Mouse (Mus musculus) heart, embryonic 16.5 days (tissue): Measurements from ENCODE around the gene Rbpj. TPM values are rescaled to one million over a fixed set of nuclear protein-coding genes. Genes with fewer than 3 reads are reported as not detected.

Source experiments
- ATAC-seq: fragments of 200-750 bp; cut with Nextera tagmentation; replicated peaks from 2 replicates; pipeline ENCODE4 v1.8.0; 2017; ENCODE audit warnings: moderate number of reproducible peaks; ENCODE audit not compliant: insufficient read depth, low FRiP score; ENCODE audit errors: extremely low read depth
- H3K27ac ChIP-seq: fragments of 300-500 bp; sonication (generic); 2 replicates; pipeline ENCODE4 v1.5.1; 2014; ENCODE audit warnings: mild to moderate bottlenecking, low read length, control low read depth, moderate library complexity
- H3K27me3 ChIP-seq: fragments of 300-500 bp; sonication (generic); 2 replicates; pipeline ENCODE4 v1.6.1; 2014; ENCODE audit warnings: low read length, mixed read lengths; ENCODE audit not compliant: control insufficient read depth, insufficient read depth
- H3K36me3 ChIP-seq: fragments of 300-500 bp; sonication (generic); 2 replicates; pipeline ENCODE4 v1.6.1; 2014; ENCODE audit not compliant: control insufficient read depth, insufficient read depth
- H3K4me1 ChIP-seq: fragments of 300-500 bp; sonication (generic); 2 replicates; pipeline ENCODE4 v1.6.1; 2014; ENCODE audit warnings: low read length, mixed read lengths; ENCODE audit not compliant: control insufficient read depth, insufficient read depth
- H3K4me2 ChIP-seq: fragments of 300-500 bp; sonication (generic); 2 replicates; pipeline ENCODE4 v1.6.1; 2014; ENCODE audit warnings: low read depth, mild to moderate bottlenecking, control low read depth, low read length
- H3K4me3 ChIP-seq: fragments of 300-500 bp; sonication (generic); 2 replicates; pipeline ENCODE4 v1.5.1; 2014; ENCODE audit warnings: mild to moderate bottlenecking, control low read depth, low read length
- H3K9ac ChIP-seq: fragments of 300-500 bp; sonication (generic); 2 replicates; pipeline ENCODE4 v1.6.1; 2014; ENCODE audit warnings: low read length, control low read depth
- H3K9me3 ChIP-seq: fragments of 300-500 bp; sonication (generic); replicated peaks from 2 replicates; pipeline ENCODE4 v1.6.1; 2016; ENCODE audit warnings: low read length; ENCODE audit not compliant: control insufficient read depth
- WGBS: fragments of 180-500 bp; shearing (Covaris S2); extraction: QIAGEN DNeasy Blood & Tissue Kit; methylation state at CpG from one replicate; pipeline ENCODE4 v1.1.7; 2014; 5-methylcytosine and 5-hydroxymethylcytosine counted together
- polyA plus RNA-seq: library from polyadenylated mRNA; unstranded; fragments of >200 nt; fragmentation: Nextera tagmentation; extraction: Ambion mirVana; gene quantifications from 2 replicates; pipeline ENCODE4 v1.2.1, GENCODE M21; 2015

The Rbpj gene
- polyA plus RNA-seq, 1 experiment from 2014 or later, result 20.3 TPM

DNA sequence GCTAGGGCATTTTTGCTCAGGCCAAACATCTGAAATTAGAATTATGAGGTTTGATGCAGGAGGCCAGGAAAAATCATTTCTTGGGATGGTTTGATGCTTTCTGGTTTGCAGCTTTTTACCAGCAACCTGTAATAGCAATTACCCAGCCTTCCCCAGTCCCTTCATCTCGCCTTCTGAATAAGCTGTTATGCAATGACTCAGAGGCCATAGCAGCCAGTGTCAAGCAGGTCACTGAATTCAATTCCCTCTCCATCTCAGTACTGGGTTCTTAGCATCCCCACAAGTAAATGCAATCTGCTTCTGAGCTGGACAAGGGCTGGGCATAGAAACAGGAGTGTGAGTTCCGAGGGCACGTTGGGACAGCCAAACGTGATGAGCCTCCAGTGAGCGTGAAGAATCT is 13.9 kb downstream of the Rbpj start:
- Histone ChIP-seq H3K27me3 (no peaks in the 10 kb centered on the region), H3K27ac (no peak overlapping the region), H3K9ac (no peak overlapping the region), H3K36me3 (no peaks in the 10 kb centered on the region), H3K9me3 (no peaks in the 10 kb centered on the region), H3K4me3 (no peak overlapping the region), H3K4me1 (no peaks in the 10 kb centered on the region), H3K4me2 (no peak overlapping the region)
- no peak for ATAC-seq
- 77% methylated on average over 5 of the region's 5 CpGs for WGBS

DNA sequence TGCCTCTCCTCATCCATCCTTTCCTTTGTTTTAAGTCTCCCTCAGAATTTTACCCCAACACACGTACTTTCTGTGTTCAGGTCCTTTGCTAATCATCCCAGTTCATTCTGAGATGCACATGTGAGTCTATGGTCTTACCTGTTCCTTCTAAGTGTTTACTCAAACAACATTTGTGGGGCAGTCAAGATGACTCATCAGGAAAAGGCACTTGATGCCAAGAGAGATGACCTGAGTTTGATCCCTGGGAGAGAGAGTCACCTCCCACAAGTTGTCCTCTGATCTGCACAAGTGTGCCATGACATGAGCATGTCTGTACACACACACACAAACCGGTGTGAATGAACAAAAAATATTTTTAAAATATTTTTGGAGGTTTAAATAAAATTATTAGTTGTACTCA is 15.1 kb downstream of the Rbpj start:
- Histone ChIP-seq H3K9ac (no peak overlapping the region), H3K27me3 (no peaks in the 10 kb centered on the region), H3K36me3 (no peaks in the 10 kb centered on the region), H3K4me1 (no peaks in the 10 kb centered on the region), H3K9me3 (no peaks in the 10 kb centered on the region), H3K4me3 (no peak overlapping the region), H3K27ac (no peak overlapping the region), H3K4me2 (no peak overlapping the region)
- 79% methylated on average over 2 of the region's 2 CpGs for WGBS
- ATAC-seq, result no peak

DNA sequence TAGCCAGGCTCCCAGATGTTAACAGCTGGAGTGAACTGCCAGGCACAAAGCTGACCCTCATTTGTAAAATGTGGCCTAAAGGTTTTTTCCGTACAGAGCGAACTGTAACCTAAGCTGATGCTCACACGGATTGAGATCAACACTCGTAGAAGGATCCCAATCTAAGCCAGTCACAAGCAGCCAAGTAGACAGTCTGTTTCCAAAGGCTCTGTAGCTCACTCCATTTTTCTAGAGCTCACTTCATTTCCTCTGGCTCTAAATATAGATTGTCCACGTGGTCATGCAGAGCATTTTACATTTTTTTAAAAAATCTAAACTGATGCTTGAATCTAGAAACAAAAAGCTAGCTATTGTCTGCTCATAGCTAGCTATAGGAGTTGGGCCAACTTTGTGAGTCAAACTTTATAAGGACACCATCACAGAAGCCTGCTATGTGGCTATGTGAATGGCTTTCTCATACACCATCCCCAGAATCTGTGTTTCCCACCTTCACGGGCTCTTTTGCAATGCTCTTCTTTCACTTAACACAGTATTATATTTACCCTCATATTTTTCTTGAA is 19.2 kb downstream of the Rbpj start:
- Histone ChIP-seq H3K9me3 (no peaks in the 10 kb centered on the region), H3K27ac (no peak overlapping the region)
- ATAC-seq, result no peak

GRCm38 (mm10) chr5:53485934-53486475 is 20.1 kb downstream of the Rbpj start:
- Histone ChIP-seq H3K9ac (no peak overlapping the region), H3K4me3 (no peak overlapping the region), H3K27me3 (peaks cover 3% of the 10 kb centered on the region; the same call in 1 of the 2 replicates), H3K4me1 (no peaks in the 10 kb centered on the region; the same call in 1 of the 2 replicates), H3K9me3 (no peaks in the 10 kb centered on the region), H3K4me2 (no peak overlapping the region), H3K36me3 (no peaks in the 10 kb centered on the region), H3K27ac (no peak overlapping the region)
- whole genome bisulfite sequencing, result 70% methylated on average over 9 of the region's 9 CpGs
- ATAC-seq, result no peak

More for the DNA sequence above, 19.2 kb downstream of the Rbpj start:
- Histone ChIP-seq H3K4me3 (no peak overlapping the region), H3K9ac (no peak overlapping the region), H3K4me2 (no peak overlapping the region), H3K4me1 (no peaks in the 10 kb centered on the region), H3K27me3 (peaks cover 3% of the 10 kb centered on the region; the same call in 1 of the 2 replicates), H3K36me3 (no peaks in the 10 kb centered on the region)
- 70% methylated on average over 6 of the region's 6 CpGs for WGBS

- no peaks in the 10 kb centered on the region for H3K9me3 ChIP-seq
- H3K27ac ChIP-seq, result no peak overlapping the region
- peaks cover 3% of the 10 kb centered on the region; the same call in 1 of the 2 replicates for H3K27me3 ChIP-seq
- 43% methylated on average over 11 of the region's 11 CpGs for WGBS
- H3K4me3 ChIP-seq, result no peak overlapping the region
- no peaks in the 10 kb centered on the region for H3K36me3 ChIP-seq
- no peak for ATAC-seq
- no peaks in the 10 kb centered on the region; the same call in 1 of the 2 replicates for H3K4me1 ChIP-seq
- no peak overlapping the region for H3K4me2 ChIP-seq
- no peak overlapping the region for H3K9ac ChIP-seq
Measured at GRCm38 (mm10) chr5:53486966-53487592, 21.1 kb downstream of the Rbpj start.

GRCm38 (mm10) chr5:53490697-53491099 is 24.7 kb downstream of the Rbpj start:
- WGBS, result 40% methylated on average over 5 of the region's 5 CpGs
- 0 out of 2 replicates have a peak, but pooled peaks have one; percentile 28 for ATAC-seq
- Histone ChIP-seq H3K4me2 (no peak overlapping the region), H3K9ac (no peak overlapping the region), H3K9me3 (no peaks in the 10 kb centered on the region), H3K27ac (no peak overlapping the region), H3K36me3 (no peaks in the 10 kb centered on the region), H3K27me3 (peaks cover 3% of the 10 kb centered on the region; the same call in 1 of the 2 replicates), H3K4me3 (no peak overlapping the region), H3K4me1 (no peaks in the 10 kb centered on the region; the same call in 1 of the 2 replicates)

- H3K36me3 ChIP-seq, result no peaks in the 10 kb centered on the region
- no peak overlapping the region for H3K4me2 ChIP-seq
- no peak for ATAC-seq
- WGBS, result 58% methylated on average over 6 of the region's 6 CpGs
- H3K9ac ChIP-seq, result no peak overlapping the region
- H3K9me3 ChIP-seq, result no peaks in the 10 kb centered on the region
- no peak overlapping the region for H3K4me3 ChIP-seq
- H3K27me3 ChIP-seq, result peaks cover 3% of the 10 kb centered on the region; the same call in 1 of the 2 replicates
- H3K4me1 ChIP-seq, result no peaks in the 10 kb centered on the region; the same call in 1 of the 2 replicates
- H3K27ac ChIP-seq, result no peak overlapping the region
Measured at GRCm38 (mm10) chr5:53493756-53494155, 27.8 kb downstream of the Rbpj start.

- Histone ChIP-seq H3K4me3 (no peak overlapping the region), H3K27me3 (no peaks in the 10 kb centered on the region), H3K9ac (no peak overlapping the region), H3K27ac (no peak overlapping the region), H3K4me2 (no peak overlapping the region), H3K9me3 (no peaks in the 10 kb centered on the region), H3K36me3 (no peaks in the 10 kb centered on the region), H3K4me1 (no peaks in the 10 kb centered on the region; the same call in 1 of the 2 replicates)
- 83% methylated on average over 17 of the region's 17 CpGs for WGBS
- no peak for ATAC-seq
Measured at GRCm38 (mm10) chr5:53494536-53495159, 28.7 kb downstream of the Rbpj start.
